Mouse (Mus musculus) testis, adult 2 months (tissue): ENCODE results near the gene Gata2. TPM values are rescaled to one million over a fixed set of nuclear protein-coding genes. Genes with fewer than 3 reads are reported as not detected.
A peak's percentile ranks its signal among the peaks of the same experiment; 100 is the strongest.

Source experiments
- H3K27ac ChIP-seq: fragments of 200-500 bp; 2 replicates; pipeline ENCODE4 v1.5.1; 2012; ENCODE audit warnings: low read depth, low read length; ENCODE audit not compliant: control insufficient read depth, insufficient read depth
- H3K27me3 ChIP-seq: fragments of 200-500 bp; 2 replicates; pipeline ENCODE4 v1.6.1; 2012; ENCODE audit warnings: mild to moderate bottlenecking, low read length, moderate library complexity; ENCODE audit not compliant: control insufficient read depth, insufficient read depth
- H3K36me3 ChIP-seq: fragments of 200-500 bp; 2 replicates; pipeline ENCODE4 v1.6.1; 2012; ENCODE audit warnings: mild to moderate bottlenecking, low read length; ENCODE audit not compliant: control insufficient read depth, insufficient read depth
- H3K4me1 ChIP-seq: fragments of 200-500 bp; 2 replicates; pipeline ENCODE4 v1.6.1; 2012; ENCODE audit warnings: low read length; ENCODE audit not compliant: control insufficient read depth, insufficient read depth
- H3K4me3 ChIP-seq: fragments of 200-500 bp; 2 replicates; pipeline ENCODE4 v1.5.1; 2012; ENCODE audit warnings: low read depth, mild to moderate bottlenecking, low read length, moderate library complexity, mixed read lengths; ENCODE audit not compliant: control insufficient read depth
- CTCF ChIP-seq: fragments of 200-500 bp; IDR thresholded peaks from 2 replicates; pipeline ENCODE4 v1.5.1; 2012; ENCODE audit warnings: low read depth, mild to moderate bottlenecking, inconsistent platforms, low read length, moderate library complexity; ENCODE audit not compliant: control insufficient read depth, insufficient read depth, insufficient replicate concordance
- POLR2A ChIP-seq: fragments of 200-500 bp; IDR thresholded peaks from 2 replicates; pipeline ENCODE4 v1.6.1; 2012; ENCODE audit warnings: low read depth, mild to moderate bottlenecking, inconsistent platforms, low read length, moderate library complexity; ENCODE audit not compliant: control insufficient read depth
- polyA plus RNA-seq: library from polyadenylated mRNA; depleted of rRNA; stranded (reverse); fragments of >200 nt; gene quantifications from 2 replicates; pipeline ENCODE4 v1.2.3, GENCODE M21; 2012

Gata2 gene
- polyA plus RNA-seq, 1 experiment, result 44.7 TPM

- Histone ChIP-seq H3K4me1 (no peaks in the 10 kb centered on the region), H3K4me3 (peak overlapping the region; percentile 84), H3K36me3 (no peaks in the 10 kb centered on the region), H3K27ac (peak overlapping the region; percentile 25), H3K27me3 (no peaks in the 10 kb centered on the region)
- TF ChIP-seq POLR2A, result no peak
These were observed 22.5 kb downstream of the Gata2 start for GRCm38 (mm10) chr6:88216199-88216598.

DNA sequence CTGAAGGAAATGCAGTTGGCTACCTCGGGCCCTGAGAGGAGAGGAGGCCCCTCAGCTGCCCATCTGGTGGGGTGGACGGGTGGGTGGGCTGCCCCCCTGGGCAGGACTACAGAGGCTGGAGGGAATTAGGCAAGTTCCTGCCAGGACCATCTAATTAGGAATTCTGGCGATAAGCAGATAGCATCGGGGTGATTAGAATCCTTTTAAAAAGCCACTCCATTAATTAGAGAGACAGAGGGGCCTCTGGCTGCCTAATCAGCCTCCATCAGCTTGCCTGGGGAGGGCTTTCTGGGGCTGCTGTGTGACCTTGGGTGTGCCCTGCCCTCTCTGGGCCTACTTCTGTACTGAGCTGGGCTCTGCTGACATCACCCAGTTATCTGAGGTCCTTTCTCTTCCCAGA lies 25.4 kb downstream of the Gata2 start:
- no peaks in the 10 kb centered on the region for H3K36me3 ChIP-seq
- H3K27ac ChIP-seq, result no peak overlapping the region
- no peak for TF ChIP-seq POLR2A
- no peak for TF ChIP-seq CTCF
- H3K4me3 ChIP-seq, result peak overlapping the region; percentile 78
- no peaks in the 10 kb centered on the region for H3K4me1 ChIP-seq
- H3K27me3 ChIP-seq, result no peaks in the 10 kb centered on the region

DNA sequence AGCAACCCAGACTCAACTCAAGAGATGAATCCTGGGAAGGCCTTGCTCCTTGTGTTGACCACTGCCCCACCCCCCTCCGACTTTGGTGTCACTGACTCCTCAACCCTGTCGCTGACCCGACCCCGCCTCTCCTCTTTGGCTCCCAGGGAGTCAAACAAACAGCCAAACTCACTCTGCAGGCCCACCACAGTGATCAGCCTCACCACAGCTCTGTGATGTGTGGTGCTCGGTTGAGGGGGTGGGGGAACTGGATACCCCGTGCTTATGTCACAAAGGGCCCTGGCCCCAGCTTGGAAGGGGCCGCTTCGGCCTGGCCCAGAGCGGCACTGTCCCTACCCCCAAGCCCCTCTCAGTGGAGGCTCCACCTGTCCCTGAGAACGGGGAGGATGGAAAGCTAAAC lies 28.3 kb downstream of the Gata2 start, which contains the start of gene Dnajb8:
TSS of gene Dnajb8 (plus strand) at position 301 of the 400 bp plus-strand sequence.
- peak within 1 kb of the TSS; percentile 33 for H3K27ac ChIP-seq
- no peaks in the 10 kb centered on the region for H3K27me3 ChIP-seq

GRCm38 (mm10) chr6:88226570-88226994 lies 32.9 kb downstream of the Gata2 start:
- H3K27me3 ChIP-seq, result no peaks in the 10 kb centered on the region
- H3K36me3 ChIP-seq, result no peaks in the 10 kb centered on the region
- no peak for TF ChIP-seq POLR2A
- peak overlapping the region; percentile 3; the same call in 1 of the 2 replicates for H3K4me3 ChIP-seq
- H3K4me1 ChIP-seq, result no peaks in the 10 kb centered on the region
- H3K27ac ChIP-seq, result no peak overlapping the region

More for the DNA sequence above, 28.3 kb downstream of the Gata2 start, which contains the start of gene Dnajb8:
- TF ChIP-seq POLR2A, result peak; percentile 81; the same call in 1 of the 2 replicates
- no peak for TF ChIP-seq CTCF
- H3K4me1 ChIP-seq, result no peaks in the 10 kb centered on the region
- H3K36me3 ChIP-seq, result no peaks in the 10 kb centered on the region
- peak within 1 kb of the TSS; percentile 78 for H3K4me3 ChIP-seq

DNA sequence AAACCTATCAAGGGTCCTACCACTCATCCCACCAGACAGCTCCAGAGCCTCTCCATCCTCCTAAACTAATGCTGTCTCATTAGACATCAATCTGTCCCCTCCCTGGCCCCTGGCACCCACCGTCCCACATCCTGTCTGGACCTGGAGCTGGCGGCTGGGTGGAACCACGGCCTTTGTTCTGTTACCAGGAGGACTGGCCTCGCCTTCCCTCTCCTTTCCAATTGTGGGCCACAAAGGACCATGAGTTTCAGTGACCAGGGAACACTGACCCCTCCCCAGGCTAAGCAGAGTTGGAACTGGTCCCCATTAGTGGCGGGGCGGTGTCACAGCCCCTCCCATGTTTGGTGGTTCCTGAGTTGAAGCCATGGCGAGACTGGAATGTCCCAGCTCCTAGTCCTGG lies 33.8 kb downstream of the Gata2 start:
- Histone ChIP-seq H3K4me1 (no peaks in the 10 kb centered on the region), H3K36me3 (no peaks in the 10 kb centered on the region), H3K27me3 (no peaks in the 10 kb centered on the region), H3K27ac (no peak overlapping the region), H3K4me3 (no peak overlapping the region)
- TF ChIP-seq CTCF (no peak), POLR2A (no peak)

GRCm38 (mm10) chr6:88229221-88229620 lies 35.5 kb downstream of the Gata2 start:
- no peak overlapping the region for H3K27ac ChIP-seq
- no peak overlapping the region for H3K4me3 ChIP-seq
- H3K4me1 ChIP-seq, result no peaks in the 10 kb centered on the region
- no peaks in the 10 kb centered on the region for H3K27me3 ChIP-seq
- TF ChIP-seq CTCF, result no peak
- TF ChIP-seq POLR2A, result no peak
- H3K36me3 ChIP-seq, result no peaks in the 10 kb centered on the region

DNA sequence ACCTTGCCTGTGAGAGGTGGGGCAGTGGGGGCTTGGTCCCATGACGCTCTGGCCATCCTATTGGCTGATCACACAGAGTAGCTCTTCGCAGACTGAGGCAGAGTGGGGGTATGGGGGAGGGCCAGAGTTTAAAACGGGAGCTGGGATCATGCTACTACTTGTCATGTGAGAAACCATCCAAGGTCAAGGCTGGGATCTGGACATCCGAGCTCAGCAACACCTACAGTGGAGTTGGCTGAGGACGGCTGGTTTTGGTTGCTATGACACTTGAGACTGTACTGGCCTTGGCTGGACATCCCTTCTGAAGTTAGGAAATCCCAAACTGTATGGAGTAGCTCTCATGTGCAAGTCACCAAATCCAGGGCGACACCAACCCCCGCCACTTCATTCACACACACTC lies 38.1 kb downstream of the Gata2 start:
- Histone ChIP-seq H3K27me3 (no peaks in the 10 kb centered on the region), H3K4me1 (peaks cover 9% of the 10 kb centered on the region), H3K27ac (no peak overlapping the region), H3K4me3 (no peak overlapping the region), H3K36me3 (no peaks in the 10 kb centered on the region)
- TF ChIP-seq CTCF (no peak), POLR2A (no peak)

GRCm38 (mm10) chr6:88232221-88232620 lies 38.5 kb downstream of the Gata2 start:
- Histone ChIP-seq H3K27ac (no peak overlapping the region), H3K27me3 (no peaks in the 10 kb centered on the region), H3K4me3 (no peak overlapping the region), H3K4me1 (peaks cover 9% of the 10 kb centered on the region), H3K36me3 (no peaks in the 10 kb centered on the region)
- no peak for TF ChIP-seq CTCF
- TF ChIP-seq POLR2A, result no peak
